Mouse (Mus musculus): Measurements from ENCODE around the gene Thbs3. TPM values are rescaled to one million over a fixed set of nuclear protein-coding genes. Genes with fewer than 3 reads are reported as not detected.

Thbs3 gene
- polyA plus RNA-seq, 1 experiment from 2014 or later: 24.4 TPM

DNA sequence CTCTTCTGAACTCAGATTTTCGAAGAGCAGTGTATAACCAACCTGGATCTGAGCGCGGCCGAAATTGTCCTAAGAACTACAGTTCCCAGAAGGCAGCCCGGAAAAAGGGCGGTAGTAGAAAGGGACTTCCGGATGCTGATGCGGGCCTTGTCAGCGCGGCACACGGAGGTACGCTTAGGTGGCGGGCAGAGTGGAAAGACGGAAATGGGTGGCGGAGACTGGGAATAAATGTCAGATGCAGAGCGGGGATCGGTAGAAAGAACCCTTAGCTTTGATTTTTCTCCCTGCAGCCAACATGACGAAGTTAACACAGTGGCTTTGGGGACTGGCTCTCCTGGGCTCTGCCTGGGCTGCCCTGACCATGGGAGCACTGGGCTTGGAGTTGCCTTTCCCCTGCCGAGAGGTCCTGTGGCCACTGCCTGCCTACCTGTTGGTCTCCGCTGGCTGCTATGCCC, 51.5 kb downstream of the Thbs3 start:
- Histone ChIP-seq H3K27ac (replicated peaks; ENCODE audit: low read depth, low read length) (no peak overlapping the region), H3K27me3 (ENCODE audit: control insufficient read depth, insufficient read depth, low read length) (no peaks in the 10 kb centered on the region), H3K4me1 (ENCODE audit: control insufficient read depth, insufficient read depth, low read length) (peaks cover 5% of the 10 kb centered on the region), H3K4me2 (ENCODE audit: low read depth, low read length) (peak overlapping the region; percentile 79), H3K4me3 (ENCODE audit: low read depth, low read length) (peak overlapping the region; percentile 55), H3K36me3 (replicated peaks; ENCODE audit: control insufficient read depth, insufficient read depth, low read depth, low read length) (no peaks in the 10 kb centered on the region), H3K9me3 (replicated peaks; ENCODE audit: control insufficient read depth, low read length) (no peaks in the 10 kb centered on the region), H3K9ac (replicated peaks; ENCODE audit: low read length) (peak overlapping the region; percentile 73)
- peak; percentile 94 for DNase-seq (ENCODE audit: low spot score)
- under 1% methylated on average over 20 of the region's 20 CpGs for WGBS
- ATAC-seq (replicated peaks; ENCODE audit: insufficient number of reproducible peaks, low FRiP score, low TSS enrichment, low read depth): peak; percentile 87

GRCm38 (mm10) chr3:89268916-89269315, 53.9 kb downstream of the Thbs3 start:
- Histone ChIP-seq H3K9ac (replicated peaks; ENCODE audit: low read length) (peak overlapping the region; percentile 1; the same call in 1 of the 2 replicates), H3K27ac (replicated peaks; ENCODE audit: low read depth, low read length) (no peak overlapping the region), H3K9me3 (replicated peaks; ENCODE audit: control insufficient read depth, low read length) (no peaks in the 10 kb centered on the region), H3K36me3 (replicated peaks; ENCODE audit: control insufficient read depth, insufficient read depth, low read depth, low read length) (no peaks in the 10 kb centered on the region), H3K4me2 (ENCODE audit: low read depth, low read length) (no peak overlapping the region), H3K27me3 (ENCODE audit: control insufficient read depth, insufficient read depth, low read length) (no peaks in the 10 kb centered on the region), H3K4me3 (ENCODE audit: low read depth, low read length) (no peak overlapping the region), H3K4me1 (ENCODE audit: control insufficient read depth, insufficient read depth, low read length) (peaks cover 5% of the 10 kb centered on the region)
- WGBS: 55% methylated on average over 8 of the region's 8 CpGs
- DNase-seq (ENCODE audit: low spot score) (no peak), ATAC-seq (replicated peaks; ENCODE audit: insufficient number of reproducible peaks, low FRiP score, low TSS enrichment, low read depth) (no peak)

DNA sequence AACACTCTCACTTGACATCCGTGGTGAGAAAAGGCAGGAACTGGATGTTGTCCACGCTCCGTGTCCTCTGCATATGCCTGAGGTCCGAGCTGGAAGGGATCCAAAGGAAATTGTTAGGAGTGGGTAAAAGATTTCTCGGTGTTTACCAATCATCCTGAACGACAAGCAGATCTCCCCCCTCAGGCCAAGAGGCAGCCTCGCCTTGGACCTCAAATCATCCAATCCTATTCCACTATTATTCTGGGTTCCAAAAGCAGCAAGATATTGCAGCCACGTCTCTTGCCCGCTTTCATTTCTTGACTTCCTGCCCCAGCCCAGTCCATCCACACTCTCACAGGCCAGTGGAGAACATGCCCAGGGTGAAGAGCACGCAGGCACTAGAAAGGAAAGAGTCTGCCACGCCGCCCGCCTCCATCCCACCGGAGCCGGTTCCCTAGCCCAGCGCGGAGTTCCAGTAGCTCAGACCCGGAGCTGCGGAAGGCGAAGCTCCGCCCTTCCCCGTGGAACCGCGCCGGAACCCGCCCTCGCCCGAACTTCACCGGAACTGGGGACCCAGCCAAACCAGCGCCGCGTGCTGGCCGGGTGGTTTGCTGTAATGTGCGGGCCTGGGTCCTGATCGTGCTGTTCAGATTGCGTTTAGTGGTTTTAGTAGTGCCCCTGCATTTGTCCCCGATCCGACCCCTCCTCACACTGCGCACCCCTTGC, 55.2 kb downstream of the Thbs3 start, which contains the start of gene Slc50a1:
TSS of gene Slc50a1 (minus strand) at position 520 of the 705 bp plus-strand sequence.
- peak; percentile 79 for DNase-seq (ENCODE audit: low spot score)
- H3K9ac ChIP-seq (replicated peaks; ENCODE audit: low read length): peak within 1 kb of the TSS; percentile 79
- peak within 1 kb of the TSS; percentile 80 for H3K4me2 ChIP-seq (ENCODE audit: low read depth, low read length)
- no peaks in the 10 kb centered on the region for H3K36me3 ChIP-seq (replicated peaks; ENCODE audit: control insufficient read depth, insufficient read depth, low read depth, low read length)
- peaks cover 5% of the 10 kb centered on the region for H3K4me1 ChIP-seq (ENCODE audit: control insufficient read depth, insufficient read depth, low read length)
- ATAC-seq (replicated peaks; ENCODE audit: insufficient number of reproducible peaks, low FRiP score, low TSS enrichment, low read depth): no peak
- H3K4me3 ChIP-seq (ENCODE audit: low read depth, low read length): peak within 1 kb of the TSS; percentile 50
- H3K9me3 ChIP-seq (replicated peaks; ENCODE audit: control insufficient read depth, low read length): no peaks in the 10 kb centered on the region
- 3% methylated on average over 39 of the region's 39 CpGs for WGBS
- no peak within 1 kb of the TSS; the same call in 1 of the 2 replicates for H3K27ac ChIP-seq (replicated peaks; ENCODE audit: low read depth, low read length)
- no peaks in the 10 kb centered on the region for H3K27me3 ChIP-seq (ENCODE audit: control insufficient read depth, insufficient read depth, low read length)

DNA sequence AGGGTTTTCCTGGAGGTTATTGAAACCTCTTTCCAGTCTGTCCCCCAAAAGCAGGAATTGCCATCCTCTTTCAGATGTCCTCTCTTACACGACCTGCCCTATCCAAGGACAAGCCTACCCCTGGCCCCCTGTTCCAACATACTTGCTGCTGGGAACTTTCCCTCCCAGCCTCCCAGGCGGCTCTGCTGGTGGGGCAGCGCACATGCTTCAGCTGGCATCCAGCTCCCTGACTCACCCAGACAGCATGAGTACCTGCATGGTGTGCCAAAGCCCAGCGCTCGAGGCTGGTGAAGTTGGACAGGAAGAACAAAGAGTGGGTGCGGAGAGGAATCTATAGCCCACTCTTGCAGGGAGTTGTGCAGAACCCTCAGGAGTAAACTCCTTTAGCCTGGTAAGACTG, 55.9 kb downstream of the Thbs3 start:
- DNase-seq (ENCODE audit: low spot score): no peak
- peaks cover 5% of the 10 kb centered on the region for H3K4me1 ChIP-seq (ENCODE audit: control insufficient read depth, insufficient read depth, low read length)

DNA sequence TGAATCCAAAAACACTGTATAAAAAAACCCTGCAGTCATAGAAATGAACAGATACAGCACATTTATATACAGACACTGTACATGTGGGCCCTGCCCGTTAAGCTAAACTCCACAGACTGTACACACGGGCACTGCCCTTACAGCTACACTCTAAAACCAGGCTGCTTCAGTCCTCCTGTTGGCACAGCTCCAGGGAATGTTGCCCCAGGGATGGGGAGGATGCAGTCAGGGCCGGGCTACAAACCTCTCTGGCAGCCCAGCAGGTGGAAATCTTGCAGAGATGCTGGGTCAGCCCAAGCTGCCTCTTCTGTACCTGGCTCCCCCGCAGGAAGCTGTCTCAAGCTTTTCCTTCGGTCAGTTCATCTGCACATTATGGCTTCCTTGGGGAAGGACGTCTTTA, 56.8 kb downstream of the Thbs3 start:
- no peak overlapping the region for H3K9ac ChIP-seq (replicated peaks; ENCODE audit: low read length)
- H3K4me2 ChIP-seq (ENCODE audit: low read depth, low read length): no peak overlapping the region
- no peaks in the 10 kb centered on the region for H3K9me3 ChIP-seq (replicated peaks; ENCODE audit: control insufficient read depth, low read length)
- no peaks in the 10 kb centered on the region for H3K27me3 ChIP-seq (ENCODE audit: control insufficient read depth, insufficient read depth, low read length)
- no peak overlapping the region for H3K4me3 ChIP-seq (ENCODE audit: low read depth, low read length)
- ATAC-seq (replicated peaks; ENCODE audit: insufficient number of reproducible peaks, low FRiP score, low TSS enrichment, low read depth) (no peak), DNase-seq (ENCODE audit: low spot score) (no peak)
- H3K36me3 ChIP-seq (replicated peaks; ENCODE audit: control insufficient read depth, insufficient read depth, low read depth, low read length): no peaks in the 10 kb centered on the region
- H3K27ac ChIP-seq (replicated peaks; ENCODE audit: low read depth, low read length): no peak overlapping the region
- peaks cover 5% of the 10 kb centered on the region for H3K4me1 ChIP-seq (ENCODE audit: control insufficient read depth, insufficient read depth, low read length)
- 67% methylated on average over 6 of the region's 6 CpGs for WGBS

More for the DNA sequence above, 55.9 kb downstream of the Thbs3 start:
- H3K4me3 ChIP-seq (ENCODE audit: low read depth, low read length): no peak overlapping the region; the same call in 1 of the 2 replicates
- no peaks in the 10 kb centered on the region for H3K36me3 ChIP-seq (replicated peaks; ENCODE audit: control insufficient read depth, insufficient read depth, low read depth, low read length)
- H3K27ac ChIP-seq (replicated peaks; ENCODE audit: low read depth, low read length): no peak overlapping the region
- WGBS: 70% methylated on average over 6 of the region's 6 CpGs
- H3K9ac ChIP-seq (replicated peaks; ENCODE audit: low read length): peak overlapping the region; percentile 79; the same call in 1 of the 2 replicates
- no peak for ATAC-seq (replicated peaks; ENCODE audit: insufficient number of reproducible peaks, low FRiP score, low TSS enrichment, low read depth)
- peak overlapping the region; percentile 80; the same call in 1 of the 2 replicates for H3K4me2 ChIP-seq (ENCODE audit: low read depth, low read length)
- no peaks in the 10 kb centered on the region for H3K9me3 ChIP-seq (replicated peaks; ENCODE audit: control insufficient read depth, low read length)
- no peaks in the 10 kb centered on the region for H3K27me3 ChIP-seq (ENCODE audit: control insufficient read depth, insufficient read depth, low read length)

DNA sequence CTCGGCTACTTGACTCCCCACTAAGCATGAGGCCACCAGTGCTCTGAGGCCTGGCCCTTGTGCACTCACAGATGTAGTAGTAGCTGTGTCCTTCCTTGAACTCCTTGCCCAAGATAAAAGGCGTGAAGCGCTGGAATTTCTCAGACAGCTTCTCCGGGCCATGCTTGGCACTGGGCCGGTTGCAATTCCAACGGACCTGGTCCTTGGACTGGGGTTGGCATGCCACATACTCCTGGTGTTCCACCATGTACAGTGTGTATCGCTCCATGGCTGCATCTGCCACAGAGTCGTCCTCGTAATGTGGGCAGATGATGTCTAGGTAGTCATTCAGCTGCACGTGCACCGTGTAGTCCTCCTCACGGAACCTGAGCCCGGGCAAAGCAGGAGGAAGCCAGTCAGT, 61.1 kb downstream of the Thbs3 start:
- Histone ChIP-seq H3K4me2 (ENCODE audit: low read depth, low read length) (no peak overlapping the region), H3K27ac (replicated peaks; ENCODE audit: low read depth, low read length) (no peak overlapping the region), H3K36me3 (replicated peaks; ENCODE audit: control insufficient read depth, insufficient read depth, low read depth, low read length) (no peaks in the 10 kb centered on the region), H3K4me3 (ENCODE audit: low read depth, low read length) (no peak overlapping the region), H3K27me3 (ENCODE audit: control insufficient read depth, insufficient read depth, low read length) (peaks cover 5% of the 10 kb centered on the region), H3K4me1 (ENCODE audit: control insufficient read depth, insufficient read depth, low read length) (peaks cover 16% of the 10 kb centered on the region), H3K9ac (replicated peaks; ENCODE audit: low read length) (no peak overlapping the region), H3K9me3 (replicated peaks; ENCODE audit: control insufficient read depth, low read length) (no peaks in the 10 kb centered on the region)
- ATAC-seq (replicated peaks; ENCODE audit: insufficient number of reproducible peaks, low FRiP score, low TSS enrichment, low read depth) (no peak), DNase-seq (ENCODE audit: low spot score) (no peak)
- WGBS: 93% methylated on average over 13 of the region's 13 CpGs

MicroRNAs within 50 kb of the gene (microRNA counts, 519-probe panel; counts per million panel counts)
- 3,553 counts per million, percentile 52 among the panel's probes with 10 or more counts for microRNA mmu-miR-92b

Small RNA genes within 50 kb of the gene (microRNA-seq; reads per million reads assigned to microRNA genes)
- 2,864 reads per million, percentile 82 among the genes with 10 or more reads in this experiment for gene Mir92b (ENCODE audit: borderline number of aligned reads)

Other genes starting within 250 kb of the Thbs3 start
- 14.4 and 18.0 TPM in 2 replicates for gene Rusc1, start 121.9 kb upstream of the Thbs3 start, polyA plus RNA-seq (2014; fragmentation: Nextera tagmentation; extraction: Ambion mirVana)
- not detected in 2 replicates for gene Gm43738, start 114.1 kb upstream of the Thbs3 start, polyA plus RNA-seq (2014; fragmentation: Nextera tagmentation; extraction: Ambion mirVana)
- 299 and 334 TPM in 2 replicates for gene Fdps, start 113.2 kb upstream of the Thbs3 start, polyA plus RNA-seq (2014; fragmentation: Nextera tagmentation; extraction: Ambion mirVana)
- gene Pklr, start 79.0 kb upstream of the Thbs3 start, polyA plus RNA-seq (2014; fragmentation: Nextera tagmentation; extraction: Ambion mirVana): 1.5 and 2.0 TPM in 2 replicates
- gene Hcn3, start 55.0 kb upstream of the Thbs3 start, polyA plus RNA-seq (2014; fragmentation: Nextera tagmentation; extraction: Ambion mirVana): 1.2 and 2.4 TPM in 2 replicates
- 28.2 and 28.5 TPM in 2 replicates for gene Clk2, start 50.4 kb upstream of the Thbs3 start, polyA plus RNA-seq (2014; fragmentation: Nextera tagmentation; extraction: Ambion mirVana)
- gene Scamp3, start 37.7 kb upstream of the Thbs3 start, polyA plus RNA-seq (2014; fragmentation: Nextera tagmentation; extraction: Ambion mirVana): 80.5 and 91.1 TPM in 2 replicates
- gene Fam189b, start 32.0 kb upstream of the Thbs3 start, polyA plus RNA-seq (2014; fragmentation: Nextera tagmentation; extraction: Ambion mirVana): 15.3 and 19.4 TPM in 2 replicates
- gene Gba, start 12.3 kb upstream of the Thbs3 start, polyA plus RNA-seq (2014; fragmentation: Nextera tagmentation; extraction: Ambion mirVana): 34.6 TPM in 2 replicates
- gene Mtx1, start 11.9 kb downstream of the Thbs3 start, polyA plus RNA-seq (2014; fragmentation: Nextera tagmentation; extraction: Ambion mirVana): 208 and 225 TPM in 2 replicates
- gene Muc1, start 13.9 kb downstream of the Thbs3 start, polyA plus RNA-seq (2014; fragmentation: Nextera tagmentation; extraction: Ambion mirVana): 0.90 and 1.3 TPM in 2 replicates
- gene Krtcap2, start 30.8 kb downstream of the Thbs3 start, polyA plus RNA-seq (2014; fragmentation: Nextera tagmentation; extraction: Ambion mirVana): 287 and 288 TPM in 2 replicates
- gene Trim46, start 31.1 kb downstream of the Thbs3 start, polyA plus RNA-seq (2014; fragmentation: Nextera tagmentation; extraction: Ambion mirVana): 3.0 and 4.5 TPM in 2 replicates
- gene Dpm3, start 44.2 kb downstream of the Thbs3 start, polyA plus RNA-seq (2014; fragmentation: Nextera tagmentation; extraction: Ambion mirVana): 82.4 and 87.9 TPM in 2 replicates
- gene Slc50a1, start 55.4 kb downstream of the Thbs3 start, polyA plus RNA-seq (2014; fragmentation: Nextera tagmentation; extraction: Ambion mirVana): 39.8 and 45.7 TPM in 2 replicates
- 26.9 and 30.2 TPM in 2 replicates for gene Efna1, start 66.0 kb downstream of the Thbs3 start, polyA plus RNA-seq (2014; fragmentation: Nextera tagmentation; extraction: Ambion mirVana)
- 6.6 and 8.3 TPM in 2 replicates for gene Efna3, start 107.8 kb downstream of the Thbs3 start, polyA plus RNA-seq (2014; fragmentation: Nextera tagmentation; extraction: Ambion mirVana)
- gene Efna4, start 122.8 kb downstream of the Thbs3 start, polyA plus RNA-seq (2014; fragmentation: Nextera tagmentation; extraction: Ambion mirVana): 39.1 and 39.5 TPM in 2 replicates
- 17.8 and 17.9 TPM in 2 replicates for gene Adam15, start 134.8 kb downstream of the Thbs3 start, polyA plus RNA-seq (2014; fragmentation: Nextera tagmentation; extraction: Ambion mirVana)
- gene Dcst2, start 146.8 kb downstream of the Thbs3 start, polyA plus RNA-seq (2014; fragmentation: Nextera tagmentation; extraction: Ambion mirVana): 0.32 TPM in 1 of 2 replicates, not detected in the other
- 0.21 TPM in 1 of 2 replicates, not detected in the other for gene Dcst1, start 150.1 kb downstream of the Thbs3 start, polyA plus RNA-seq (2014; fragmentation: Nextera tagmentation; extraction: Ambion mirVana)
- gene Zbtb7b, start 179.6 kb downstream of the Thbs3 start, polyA plus RNA-seq (2014; fragmentation: Nextera tagmentation; extraction: Ambion mirVana): 0.49 and 1.1 TPM in 2 replicates
- 0.80 TPM in 1 of 2 replicates, not detected in the other for gene Lenep, start 187.6 kb downstream of the Thbs3 start, polyA plus RNA-seq (2014; fragmentation: Nextera tagmentation; extraction: Ambion mirVana)
- 23.8 and 24.4 TPM in 2 replicates for gene Flad1, start 196.7 kb downstream of the Thbs3 start, polyA plus RNA-seq (2014; fragmentation: Nextera tagmentation; extraction: Ambion mirVana)
- 648 and 668 TPM in 2 replicates for gene Cks1b, start 203.2 kb downstream of the Thbs3 start, polyA plus RNA-seq (2014; fragmentation: Nextera tagmentation; extraction: Ambion mirVana)
- gene Shc1, start 203.3 kb downstream of the Thbs3 start, polyA plus RNA-seq (2014; fragmentation: Nextera tagmentation; extraction: Ambion mirVana): 43.6 and 53.0 TPM in 2 replicates
- gene Pygo2, start 215.0 kb downstream of the Thbs3 start, polyA plus RNA-seq (2014; fragmentation: Nextera tagmentation; extraction: Ambion mirVana): 55.8 and 56.5 TPM in 2 replicates
- gene Pbxip1, start 221.5 kb downstream of the Thbs3 start, polyA plus RNA-seq (2014; fragmentation: Nextera tagmentation; extraction: Ambion mirVana): 9.1 and 10.8 TPM in 2 replicates
- gene Pmvk, start 239.4 kb downstream of the Thbs3 start, polyA plus RNA-seq (2014; fragmentation: Nextera tagmentation; extraction: Ambion mirVana): 57.3 and 58.9 TPM in 2 replicates

Data from embryonic facial prominence, embryonic 11.5 days (tissue).